Mouse (Mus musculus) midbrain, embryonic 15.5 days (tissue): ENCODE results near the gene Tmx2. TPM values are rescaled to one million over a fixed set of nuclear protein-coding genes. Genes with fewer than 3 reads are reported as not detected.

ENCODE experiments used
- ATAC-seq: fragments of 200-750 bp; cut with Nextera tagmentation; replicated peaks from 2 replicates; pipeline ENCODE4 v1.8.0; 2017; ENCODE audit warnings: moderate TSS enrichment
- H3K27ac ChIP-seq: fragments of 300-500 bp; sonication (generic); 2 replicates; pipeline ENCODE4 v1.5.1; 2015; ENCODE audit warnings: mild to moderate bottlenecking, inconsistent platforms
- H3K27me3 ChIP-seq: fragments of 300-500 bp; sonication (generic); replicated peaks from 2 replicates; pipeline ENCODE4 v1.6.1; 2015; ENCODE audit warnings: inconsistent platforms
- H3K36me3 ChIP-seq: fragments of 300-500 bp; sonication (generic); replicated peaks from 2 replicates; pipeline ENCODE4 v1.6.1; 2015; ENCODE audit warnings: inconsistent platforms
- H3K4me1 ChIP-seq: fragments of 300-500 bp; sonication (generic); 2 replicates; pipeline ENCODE4 v1.6.1; 2015; ENCODE audit warnings: inconsistent platforms
- H3K4me2 ChIP-seq: fragments of 300-500 bp; sonication (generic); 2 replicates; pipeline ENCODE4 v1.6.1; 2015; ENCODE audit warnings: inconsistent platforms, mild to moderate bottlenecking, moderate library complexity
- H3K4me3 ChIP-seq: fragments of 300-500 bp; sonication (generic); 2 replicates; pipeline ENCODE4 v1.5.1; 2015; ENCODE audit warnings: mild to moderate bottlenecking, inconsistent platforms
- H3K9ac ChIP-seq: fragments of 300-500 bp; sonication (generic); 2 replicates; pipeline ENCODE4 v1.6.1; 2015; ENCODE audit warnings: mild to moderate bottlenecking, inconsistent platforms
- H3K9me3 ChIP-seq: fragments of 300-500 bp; sonication (generic); 2 replicates; pipeline ENCODE4 v1.6.1; 2016; ENCODE audit warnings: inconsistent platforms
- WGBS: fragments of 180-500 bp; shearing (Covaris S2); methylation state at CpG from one replicate; pipeline ENCODE4 v1.1.7; 2015; ENCODE audit warnings: mixed read lengths; 5-methylcytosine and 5-hydroxymethylcytosine counted together
- polyA plus RNA-seq: library from polyadenylated mRNA; unstranded; fragments of >200 nt; fragmentation: Nextera tagmentation; extraction: Ambion mirVana; gene quantifications from 2 replicates; pipeline ENCODE4 v1.2.1, GENCODE M21; 2015

The Tmx2 gene
- polyA plus RNA-seq, 1 experiment from 2014 or later = 279 TPM

GRCm38 (mm10) chr2:84650464-84651195 is 28.3 kb downstream of the Tmx2 start, which contains the start of gene Ctnnd1:
Gene Ctnnd1, minus strand, starts transcription at chr2:84650765.
- Histone ChIP-seq H3K4me2 (peak within 1 kb of the TSS; percentile 76), H3K27me3 (no peaks in the 10 kb centered on the region), H3K4me1 (peaks cover 23% of the 10 kb centered on the region), H3K9me3 (no peaks in the 10 kb centered on the region), H3K4me3 (peak within 1 kb of the TSS; percentile 76), H3K36me3 (no peaks in the 10 kb centered on the region), H3K27ac (peak within 1 kb of the TSS; percentile 95), H3K9ac (peak within 1 kb of the TSS; percentile 81)
- peak; percentile 98 for ATAC-seq
- under 1% methylated on average over 15 of the region's 15 CpGs for WGBS

GRCm38 (mm10) chr2:84649674-84650073 is 29.3 kb downstream of the Tmx2 start:
- WGBS = 0% methylated on average over 10 of the region's 10 CpGs
- no peak for ATAC-seq
- H3K27ac ChIP-seq = peak overlapping the region; percentile 38; the same call in 1 of the 2 replicates
- no peaks in the 10 kb centered on the region for H3K9me3 ChIP-seq
- peaks cover 23% of the 10 kb centered on the region for H3K4me1 ChIP-seq
- H3K36me3 ChIP-seq = no peaks in the 10 kb centered on the region
- no peaks in the 10 kb centered on the region for H3K27me3 ChIP-seq
- H3K4me3 ChIP-seq = peak overlapping the region; percentile 76
- H3K9ac ChIP-seq = peak overlapping the region; percentile 81
- H3K4me2 ChIP-seq = peak overlapping the region; percentile 76

- WGBS = 20% methylated on average over 6 of the region's 6 CpGs
Measured at GRCm38 (mm10) chr2:84648369-84648768, 30.6 kb downstream of the Tmx2 start.

GRCm38 (mm10) chr2:84647051-84647568 is 31.8 kb downstream of the Tmx2 start:
- H3K27me3 ChIP-seq = no peaks in the 10 kb centered on the region
- H3K4me2 ChIP-seq = peak overlapping the region; percentile 76
- H3K9me3 ChIP-seq = no peaks in the 10 kb centered on the region
- no peaks in the 10 kb centered on the region for H3K36me3 ChIP-seq
- H3K9ac ChIP-seq = no peak overlapping the region
- peaks cover 28% of the 10 kb centered on the region for H3K4me1 ChIP-seq
- no peak overlapping the region for H3K27ac ChIP-seq
- peak overlapping the region; percentile 76 for H3K4me3 ChIP-seq
- 95% methylated on average over 6 of the region's 6 CpGs for WGBS
- no peak for ATAC-seq

More at GRCm38 (mm10) chr2:84648369-84648768, 30.6 kb downstream of the Tmx2 start:
- ATAC-seq = no peak; the same call in 1 of the 2 replicates
- H3K4me1 ChIP-seq = peaks cover 23% of the 10 kb centered on the region
- H3K4me2 ChIP-seq = peak overlapping the region; percentile 76
- H3K36me3 ChIP-seq = no peaks in the 10 kb centered on the region
- H3K9me3 ChIP-seq = no peaks in the 10 kb centered on the region
- peak overlapping the region; percentile 76 for H3K4me3 ChIP-seq
- H3K27me3 ChIP-seq = no peaks in the 10 kb centered on the region
- H3K27ac ChIP-seq = peak overlapping the region; percentile 56; the same call in 1 of the 2 replicates
- H3K9ac ChIP-seq = peak overlapping the region; percentile 53

- 91% methylated on average over 1 of the region's 1 CpGs for WGBS
- Histone ChIP-seq H3K4me2 (no peak overlapping the region), H3K27me3 (no peaks in the 10 kb centered on the region), H3K9me3 (no peaks in the 10 kb centered on the region), H3K9ac (no peak overlapping the region), H3K36me3 (no peaks in the 10 kb centered on the region), H3K4me1 (peaks cover 27% of the 10 kb centered on the region), H3K4me3 (no peak overlapping the region), H3K27ac (no peak overlapping the region)
- no peak for ATAC-seq
Measured at GRCm38 (mm10) chr2:84646138-84646537, 32.8 kb downstream of the Tmx2 start.

- no peak for ATAC-seq
- Histone ChIP-seq H3K9me3 (no peaks in the 10 kb centered on the region), H3K27me3 (no peaks in the 10 kb centered on the region), H3K27ac (no peak overlapping the region), H3K9ac (no peak overlapping the region), H3K4me3 (no peak overlapping the region), H3K4me1 (peaks cover 28% of the 10 kb centered on the region), H3K4me2 (no peak overlapping the region), H3K36me3 (no peaks in the 10 kb centered on the region)
Measured at GRCm38 (mm10) chr2:84640833-84641232, 38.1 kb downstream of the Tmx2 start.

- H3K4me1 ChIP-seq = peaks cover 48% of the 10 kb centered on the region
- H3K27ac ChIP-seq = no peak overlapping the region
- no peaks in the 10 kb centered on the region for H3K27me3 ChIP-seq
- no peak for ATAC-seq
- no peaks in the 10 kb centered on the region for H3K9me3 ChIP-seq
- 59% methylated on average over 5 of the region's 5 CpGs for WGBS
- H3K4me2 ChIP-seq = no peak overlapping the region
- H3K9ac ChIP-seq = no peak overlapping the region
- H3K36me3 ChIP-seq = no peaks in the 10 kb centered on the region
- no peak overlapping the region for H3K4me3 ChIP-seq
Measured at GRCm38 (mm10) chr2:84638428-84639220, 40.3 kb downstream of the Tmx2 start.

GRCm38 (mm10) chr2:84637452-84638165 is 41.3 kb downstream of the Tmx2 start:
- H3K4me1 ChIP-seq = peaks cover 48% of the 10 kb centered on the region
- H3K4me2 ChIP-seq = no peak overlapping the region

GRCm38 (mm10) chr2:84636231-84636741 is 42.7 kb downstream of the Tmx2 start:
- ATAC-seq = no peak
- Histone ChIP-seq H3K36me3 (no peaks in the 10 kb centered on the region), H3K27me3 (no peaks in the 10 kb centered on the region), H3K4me2 (peak overlapping the region; percentile 6; the same call in 1 of the 2 replicates), H3K9ac (no peak overlapping the region), H3K4me3 (no peak overlapping the region), H3K27ac (peak overlapping the region; percentile 64), H3K4me1 (peaks cover 48% of the 10 kb centered on the region), H3K9me3 (no peaks in the 10 kb centered on the region)
- 25% methylated on average over 8 of the region's 8 CpGs for WGBS

More at GRCm38 (mm10) chr2:84637452-84638165, 41.3 kb downstream of the Tmx2 start:
- Histone ChIP-seq H3K9me3 (no peaks in the 10 kb centered on the region), H3K9ac (no peak overlapping the region), H3K27me3 (no peaks in the 10 kb centered on the region), H3K36me3 (no peaks in the 10 kb centered on the region), H3K4me3 (no peak overlapping the region), H3K27ac (peak overlapping the region; percentile 45; the same call in 1 of the 2 replicates)
- WGBS = 27% methylated on average over 7 of the region's 7 CpGs
- ATAC-seq = no peak

- H3K4me1 ChIP-seq = peaks cover 48% of the 10 kb centered on the region
- no peak overlapping the region for H3K9ac ChIP-seq
- H3K36me3 ChIP-seq = no peaks in the 10 kb centered on the region
- H3K4me2 ChIP-seq = peak overlapping the region; percentile 6; the same call in 1 of the 2 replicates
- H3K9me3 ChIP-seq = no peaks in the 10 kb centered on the region
- H3K27me3 ChIP-seq = no peaks in the 10 kb centered on the region
- 2% methylated on average over 2 of the region's 2 CpGs for WGBS
- no peak overlapping the region for H3K4me3 ChIP-seq
- H3K27ac ChIP-seq = peak overlapping the region; percentile 64
- peak; percentile 90 for ATAC-seq
Measured at GRCm38 (mm10) chr2:84635611-84636010, 43.3 kb downstream of the Tmx2 start.

- ATAC-seq = no peak; the same call in 1 of the 2 replicates
- no peak overlapping the region for H3K9ac ChIP-seq
Measured at GRCm38 (mm10) chr2:84634934-84635482, 43.9 kb downstream of the Tmx2 start.

More at GRCm38 (mm10) chr2:84634934-84635482, 43.9 kb downstream of the Tmx2 start:
- Histone ChIP-seq H3K4me1 (peaks cover 48% of the 10 kb centered on the region), H3K27me3 (no peaks in the 10 kb centered on the region), H3K27ac (peak overlapping the region; percentile 64), H3K4me2 (no peak overlapping the region), H3K36me3 (no peaks in the 10 kb centered on the region), H3K9me3 (no peaks in the 10 kb centered on the region), H3K4me3 (no peak overlapping the region)
- 25% methylated on average over 4 of the region's 4 CpGs for WGBS
